Comparison of ENCODE assay signal across 8 mouse cellular contexts in genomic region chr9:113706841-113707240, GRCm38 (mm10). TPM values are rescaled to one million over a fixed set of nuclear protein-coding genes. Genes with fewer than 3 reads are reported as not detected.
DNase-seq lines count a peak whose midpoint lies in the region; ATAC-seq and TF ChIP-seq lines count a peak whose summit lies in the region.

No protein-coding gene starts in this region.

- H3K27ac ChIP-seq in lung, embryonic 14.5 days (ENCODE audit: low read depth), result no peak overlapping the region
- no peak overlapping the region for H3K27ac ChIP-seq in hindbrain, embryonic 13.5 days
- H3K27ac ChIP-seq in midbrain, embryonic 15.5 days, result no peak overlapping the region

- H3K27me3 ChIP-seq in lung, embryonic 14.5 days (ENCODE audit: insufficient read depth, low read length), result no peaks in the 10 kb centered on the region
- no peaks in the 10 kb centered on the region for H3K27me3 ChIP-seq in hindbrain, embryonic 13.5 days
- no peaks in the 10 kb centered on the region for H3K27me3 ChIP-seq in midbrain, embryonic 15.5 days (replicated peaks)

- H3K4me2 ChIP-seq in lung, embryonic 14.5 days, result peak overlapping the region; percentile 83
- peak overlapping the region; percentile 91 for H3K4me2 ChIP-seq in hindbrain, embryonic 13.5 days
- H3K4me2 ChIP-seq in midbrain, embryonic 15.5 days, result peak overlapping the region; percentile 76

- peak overlapping the region; percentile 95 for H3K4me3 ChIP-seq in lung, embryonic 14.5 days (ENCODE audit: low read depth, low read length)
- peak overlapping the region; percentile 99 for H3K4me3 ChIP-seq in hindbrain, embryonic 13.5 days
- peak overlapping the region; percentile 88 for H3K4me3 ChIP-seq in midbrain, embryonic 15.5 days

- H3K9me3 ChIP-seq in lung, embryonic 14.5 days (ENCODE audit: low read depth, low read length), result no peaks in the 10 kb centered on the region
- H3K9me3 ChIP-seq in hindbrain, embryonic 13.5 days, result no peaks in the 10 kb centered on the region
- no peaks in the 10 kb centered on the region for H3K9me3 ChIP-seq in midbrain, embryonic 15.5 days

- DNase-seq in lung, embryonic 14.5 days, result no peak
- DNase-seq in lung, postnatal 10 days, result no peak
- peak; percentile 15 for DNase-seq in c-Kit-negative CD71-positive TER-119-positive erythroid progenitor cells, embryonic 14.5 days (ENCODE audit: low read depth, low spot score)
- no peak for DNase-seq in spleen, postnatal 10 days (ENCODE audit: low spot score in 2 of 2)
- no peak for DNase-seq in urinary bladder, adult 18-20 months (ENCODE audit: low spot score in 2 of 2)
- DNase-seq in right cerebral cortex, postnatal 4 days, result no peak

- H3K9ac ChIP-seq in lung, embryonic 14.5 days, result peak overlapping the region; percentile 97
- peak overlapping the region; percentile 97 for H3K9ac ChIP-seq in hindbrain, embryonic 13.5 days
- peak overlapping the region; percentile 92; the same call in 1 of the 2 replicates for H3K9ac ChIP-seq in midbrain, embryonic 15.5 days

- ATAC-seq in lung, embryonic 14.5 days (ENCODE audit: insufficient read depth), result no peak
- ATAC-seq in hindbrain, embryonic 13.5 days (ENCODE audit: low FRiP score), result no peak
- ATAC-seq in midbrain, embryonic 15.5 days (replicated peaks), result no peak

- H3K4me1 ChIP-seq in lung, embryonic 14.5 days (ENCODE audit: insufficient read depth), result peaks cover 5% of the 10 kb centered on the region; the same call in 1 of the 2 replicates
- peaks cover 32% of the 10 kb centered on the region for H3K4me1 ChIP-seq in hindbrain, embryonic 13.5 days (replicated peaks)
- H3K4me1 ChIP-seq in midbrain, embryonic 15.5 days, result peaks cover 32% of the 10 kb centered on the region

- TF ChIP-seq CTCF in lung, embryonic 14.5 days (IDR thresholded peaks at IDR 0.05; ENCODE audit: low read depth), result no peak

- H3K36me3 ChIP-seq in lung, embryonic 14.5 days (ENCODE audit: insufficient read depth), result 0 out of 2 replicates have a peak, but pooled peaks cover 4% of the 10 kb centered on the region
- H3K36me3 ChIP-seq in hindbrain, embryonic 13.5 days, result no peaks in the 10 kb centered on the region
- no peaks in the 10 kb centered on the region for H3K36me3 ChIP-seq in midbrain, embryonic 15.5 days (replicated peaks)

- 29% methylated on average over 9 of the region's 9 CpGs for WGBS in lung, embryonic 14.5 days
- 70% methylated on average over 9 of the region's 9 CpGs for WGBS in hindbrain, embryonic 13.5 days
- 58% methylated on average over 9 of the region's 9 CpGs for WGBS in midbrain, embryonic 15.5 days

RNA-seq across cellular contexts. Expression of gene Pdcd6ip, which starts 1.2 kb away (rescaled TPM):
- 77.0 and 80.0 TPM in 2 replicates for polyA plus RNA-seq in lung, embryonic 14.5 days (2014; fragmentation: Nextera tagmentation; extraction: Ambion mirVana)
- 38.6 and 41.9 TPM in 2 replicates for polyA plus RNA-seq in hindbrain, embryonic 13.5 days (2015; fragmentation: Nextera tagmentation; extraction: Ambion mirVana)
- 34.8 and 36.8 TPM in 2 replicates for polyA plus RNA-seq in midbrain, embryonic 15.5 days (2015; fragmentation: Nextera tagmentation; extraction: Ambion mirVana)

RNA-seq across cellular contexts. Expression of gene Clasp2, which starts 34.4 kb away (rescaled TPM):
- 30.2 and 34.2 TPM in 2 replicates for polyA plus RNA-seq in lung, embryonic 14.5 days (2014; fragmentation: Nextera tagmentation; extraction: Ambion mirVana)
- 113 and 117 TPM in 2 replicates for polyA plus RNA-seq in hindbrain, embryonic 13.5 days (2015; fragmentation: Nextera tagmentation; extraction: Ambion mirVana)
- polyA plus RNA-seq in midbrain, embryonic 15.5 days (2015; fragmentation: Nextera tagmentation; extraction: Ambion mirVana), result 126 and 143 TPM in 2 replicates
